Mouse (Mus musculus): ENCODE results near the gene Podn. TPM values are rescaled to one million over a fixed set of nuclear protein-coding genes. Genes with fewer than 3 reads are reported as not detected.
"Not testable (repeated sequence)": the region's sequence is repeated elsewhere in the genome, so short reads cannot be mapped to it uniquely, and the experiment has no call there.

Podn gene
- polyA plus RNA-seq (2012; rRNA removed) = 8.4 and 10.9 TPM in 2 replicates

GRCm38 (mm10) chr4:108096345-108096744, at the start of gene Podn:
TSS of gene Podn (minus strand) at chr4:108096445.
- DNase-seq (ENCODE audit: extremely low spot score in 1 of 2, low spot score in 1 of 2) = no peak

DNA sequence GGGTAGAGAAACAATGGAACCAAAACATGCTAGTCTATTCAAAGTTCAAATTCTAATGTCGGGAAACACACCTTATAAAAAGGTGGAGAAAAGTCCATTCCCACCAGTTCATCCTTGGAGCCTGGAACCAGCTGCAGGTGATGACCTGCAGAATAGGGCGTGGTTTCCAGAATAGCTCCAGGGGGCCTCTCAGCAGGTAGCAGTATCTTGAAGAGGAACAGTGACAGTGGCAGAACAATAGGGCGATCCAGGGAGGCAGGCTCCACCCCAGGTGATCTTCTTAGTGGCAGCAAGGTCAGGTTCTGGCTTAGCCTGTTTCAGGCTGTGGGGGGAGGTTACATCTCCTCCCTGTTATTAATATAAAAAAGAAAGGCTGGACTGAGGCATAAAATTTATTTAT, 49.3 kb upstream of the Podn start:
- DNase-seq (ENCODE audit: extremely low spot score in 1 of 2, low spot score in 1 of 2) = not testable (repeated sequence)

GRCm38 (mm10) chr4:108144880-108145279, 48.6 kb upstream of the Podn start, which contains the start of gene Scp2:
TSS of gene Scp2 (minus strand) at chr4:108144998.
- no peak for DNase-seq (ENCODE audit: extremely low spot score in 1 of 2, low spot score in 1 of 2)

DNA sequence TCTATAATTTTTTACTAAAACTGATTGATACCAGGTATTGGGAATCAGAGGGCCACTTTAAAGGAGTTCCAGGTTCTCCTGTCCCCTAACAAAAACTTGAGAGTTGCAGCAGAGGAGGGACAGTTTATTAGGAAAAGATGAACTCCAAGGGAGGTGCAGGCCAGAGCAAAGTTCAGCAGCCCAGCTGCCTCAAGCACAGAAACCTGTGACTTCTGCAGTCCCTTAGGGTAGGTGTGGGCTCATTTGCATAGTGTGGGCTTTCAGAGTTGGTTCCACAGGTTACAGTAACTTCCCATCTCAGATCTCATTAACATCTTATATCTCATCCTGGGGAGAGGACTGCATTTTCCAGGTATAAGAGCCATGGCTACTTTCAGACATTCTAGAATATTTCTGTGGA, 47.5 kb upstream of the Podn start:
- DNase-seq (ENCODE audit: extremely low spot score in 1 of 2, low spot score in 1 of 2) = no peak

- not testable (repeated sequence) for DNase-seq (ENCODE audit: extremely low spot score in 1 of 2, low spot score in 1 of 2)
Measured at GRCm38 (mm10) chr4:108143178-108143577, 46.9 kb upstream of the Podn start.

GRCm38 (mm10) chr4:108136938-108137337, 40.7 kb upstream of the Podn start:
- no peak for DNase-seq (ENCODE audit: extremely low spot score in 1 of 2, low spot score in 1 of 2)

DNA sequence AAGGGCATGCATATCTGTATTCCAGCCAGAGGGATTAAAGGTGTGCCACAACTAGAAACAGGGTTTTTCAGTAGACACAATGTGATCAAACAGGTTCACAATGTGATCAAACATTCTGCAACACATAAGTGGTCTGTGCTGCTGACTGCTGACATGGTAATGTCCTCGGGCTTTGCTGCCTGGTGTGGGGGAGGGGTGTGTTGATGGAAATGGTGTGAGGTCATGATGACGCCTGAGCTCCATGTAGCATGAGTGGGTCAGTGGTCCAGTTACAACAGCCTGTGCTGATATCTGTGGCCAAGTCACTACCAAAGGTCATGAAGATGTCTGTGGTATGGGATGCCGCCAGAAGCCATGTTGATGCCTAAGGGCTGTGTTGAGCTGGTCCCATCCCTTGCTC, 34.2 kb upstream of the Podn start:
- no peak for DNase-seq (ENCODE audit: extremely low spot score in 1 of 2, low spot score in 1 of 2)

- DNase-seq (ENCODE audit: extremely low spot score in 1 of 2, low spot score in 1 of 2) = no peak
Measured at GRCm38 (mm10) chr4:108128339-108128738, 32.1 kb upstream of the Podn start.

DNA sequence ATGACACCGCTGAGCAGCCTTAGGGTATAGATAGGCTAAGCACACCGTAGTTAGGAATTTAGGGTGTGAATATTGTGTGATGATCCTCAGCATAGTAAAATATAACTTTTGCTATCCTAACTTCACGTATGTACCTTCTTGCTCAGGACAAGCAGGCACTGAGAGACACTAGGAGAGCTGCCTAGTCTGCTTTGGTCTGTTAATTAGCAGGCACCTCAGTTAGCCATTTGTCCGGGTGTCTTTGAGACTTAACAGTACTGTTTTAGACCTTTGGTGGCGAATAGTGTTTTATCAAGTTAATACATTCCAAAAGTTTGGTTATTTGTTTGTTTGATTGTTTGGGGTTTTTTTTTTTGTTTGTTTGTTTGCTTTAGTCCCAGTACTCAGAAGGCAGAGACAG, 31.3 kb upstream of the Podn start:
- DNase-seq (ENCODE audit: extremely low spot score in 1 of 2, low spot score in 1 of 2) = no peak

- no peak for DNase-seq (ENCODE audit: extremely low spot score in 1 of 2, low spot score in 1 of 2)
Measured at GRCm38 (mm10) chr4:108126260-108126659, 30.0 kb upstream of the Podn start.

DNA sequence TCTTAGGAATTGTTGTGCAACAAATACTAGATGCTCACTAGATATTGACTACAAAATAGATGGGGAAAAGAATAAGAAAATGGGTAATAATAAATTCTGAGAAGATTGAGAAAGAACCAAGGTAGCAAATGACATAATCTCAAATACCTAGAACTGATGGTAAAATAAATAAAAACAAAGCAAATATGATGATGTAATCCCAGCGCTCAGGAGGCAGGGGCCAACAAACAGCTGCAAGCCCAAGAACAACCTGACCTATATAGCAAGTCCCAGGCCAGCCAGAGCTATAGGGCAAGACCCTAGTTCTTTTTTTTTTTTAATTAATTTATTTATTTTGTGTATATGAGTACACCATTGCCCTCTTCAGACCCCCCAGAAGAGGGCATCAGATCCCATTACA, 27.9 kb upstream of the Podn start:
- no peak for DNase-seq (ENCODE audit: extremely low spot score in 1 of 2, low spot score in 1 of 2)

DNA sequence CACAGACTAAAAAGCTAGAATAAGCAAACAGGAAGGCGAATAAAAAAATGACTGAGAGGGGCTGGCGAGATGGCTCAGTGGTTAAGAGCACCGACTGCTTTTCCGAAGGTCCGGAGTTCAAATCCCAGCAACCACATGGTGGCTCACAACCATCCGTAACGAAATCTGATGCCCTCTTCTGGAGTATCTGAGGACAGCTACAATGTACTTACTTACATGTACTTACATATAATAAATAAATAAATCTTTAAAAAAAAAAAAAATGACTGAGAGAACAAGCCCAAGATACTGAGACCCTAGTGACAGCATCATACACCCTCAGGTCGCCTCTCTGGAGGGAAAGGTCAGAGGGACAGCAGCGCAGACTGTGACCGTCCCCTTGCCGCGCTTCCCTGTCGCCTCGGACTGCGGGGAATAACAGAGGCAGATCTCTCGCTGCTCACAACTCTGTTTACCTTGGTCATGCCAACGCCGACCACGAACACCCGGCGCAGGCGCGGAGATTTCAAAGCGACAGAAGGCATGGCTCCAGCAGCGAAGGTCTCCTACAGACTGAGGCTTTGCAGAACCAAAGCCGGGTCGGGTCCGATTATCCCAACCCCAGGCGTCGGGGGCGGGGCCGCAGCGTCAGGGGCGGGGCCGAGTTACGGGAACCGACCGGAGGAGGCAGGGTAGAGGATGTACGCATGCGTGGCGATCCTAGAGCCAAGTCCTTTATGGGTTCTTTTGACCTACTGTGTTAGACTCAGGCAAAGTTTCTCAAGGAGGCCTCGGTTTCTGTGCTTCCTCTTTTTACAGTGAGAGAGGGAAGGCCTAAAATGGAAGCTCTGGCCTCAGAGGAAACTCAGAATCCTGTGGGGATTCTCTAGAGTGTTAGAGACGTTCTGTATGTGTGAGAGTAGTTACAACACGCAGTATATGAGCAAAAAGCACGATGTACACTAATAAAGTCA, 22.0 kb upstream of the Podn start:
- peak; percentile 86 to 94 for DNase-seq (ENCODE audit: extremely low spot score in 1 of 2, low spot score in 1 of 2)

DNA sequence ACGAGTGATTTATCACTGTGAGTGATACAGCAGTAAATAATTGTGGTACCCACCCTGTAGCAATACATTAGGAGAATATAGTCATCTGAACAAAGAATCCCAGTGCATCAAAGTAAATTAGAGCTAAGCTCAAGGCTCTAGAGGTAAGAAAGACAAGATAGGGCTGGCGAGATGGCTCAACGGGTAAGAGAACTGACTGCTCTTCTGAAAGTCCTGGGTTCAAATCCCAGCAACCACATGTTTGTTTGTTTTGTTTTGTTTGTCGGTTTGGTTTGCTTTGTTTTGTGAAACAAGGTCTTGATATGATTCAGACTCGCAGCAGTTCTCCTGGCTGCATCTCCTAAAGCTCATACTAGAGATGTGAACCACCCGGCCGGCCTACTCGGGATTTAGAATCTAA, 21.2 kb upstream of the Podn start:
- peak in 1 of 2 experiments; percentile 16 for DNase-seq (ENCODE audit: extremely low spot score in 1 of 2, low spot score in 1 of 2)

- DNase-seq (ENCODE audit: extremely low spot score in 1 of 2, low spot score in 1 of 2) = no peak
Measured at GRCm38 (mm10) chr4:108116466-108116865, 20.2 kb upstream of the Podn start.

GRCm38 (mm10) chr4:108110706-108111105, 14.5 kb upstream of the Podn start:
- no peak for DNase-seq (ENCODE audit: extremely low spot score in 1 of 2, low spot score in 1 of 2)

DNA sequence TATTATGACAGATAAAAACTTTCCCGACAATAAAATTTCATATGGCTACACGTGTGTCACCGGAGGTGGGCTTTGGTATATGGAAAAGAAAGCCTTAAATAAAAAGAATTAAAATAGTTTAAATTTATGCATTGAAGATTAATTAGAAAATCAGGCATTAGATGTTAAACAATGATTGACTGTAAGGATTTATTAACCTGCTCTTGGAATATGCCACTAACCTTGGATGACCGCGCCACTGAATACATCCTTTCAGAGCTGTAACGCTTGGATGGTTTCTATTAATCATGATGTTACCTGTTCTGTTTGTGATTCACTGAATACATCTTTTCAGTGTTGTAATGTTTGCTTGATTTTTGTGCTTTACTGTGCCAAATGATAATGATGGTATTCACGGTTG, 13.5 kb upstream of the Podn start:
- DNase-seq (ENCODE audit: extremely low spot score in 1 of 2, low spot score in 1 of 2) = no peak

GRCm38 (mm10) chr4:108092741-108093397, 3.4 kb downstream of the Podn start:
- no peak for DNase-seq (ENCODE audit: extremely low spot score in 1 of 2, low spot score in 1 of 2)

DNA sequence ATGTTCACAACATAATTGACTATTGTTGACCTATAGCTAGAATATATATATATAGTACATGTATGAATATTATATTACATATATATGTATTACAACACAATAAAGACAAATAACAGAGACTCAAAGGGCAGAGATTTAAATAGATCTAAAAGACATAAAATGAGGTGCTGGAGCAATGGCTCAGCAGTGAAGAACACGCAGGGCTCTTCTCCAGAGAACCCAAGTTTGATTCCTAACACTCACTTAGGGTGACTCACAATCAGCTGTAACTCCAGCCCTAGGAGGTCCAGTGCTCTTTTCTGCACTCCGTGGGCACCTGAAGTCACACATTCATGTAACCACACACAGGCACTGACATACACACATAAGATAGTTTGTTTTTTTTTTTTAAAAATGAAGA, 12.3 kb downstream of the Podn start:
- no peak for DNase-seq (ENCODE audit: extremely low spot score in 1 of 2, low spot score in 1 of 2)

- peak in 1 of 2 experiments; percentile 17 for DNase-seq (ENCODE audit: extremely low spot score in 1 of 2, low spot score in 1 of 2)
Measured at GRCm38 (mm10) chr4:108083032-108083735, 13.1 kb downstream of the Podn start.

- no peak for DNase-seq (ENCODE audit: extremely low spot score in 1 of 2, low spot score in 1 of 2)
Measured at GRCm38 (mm10) chr4:108082401-108082806, 13.8 kb downstream of the Podn start.

GRCm38 (mm10) chr4:108080876-108081275, 15.4 kb downstream of the Podn start:
- DNase-seq (ENCODE audit: extremely low spot score in 1 of 2, low spot score in 1 of 2) = no peak
